Mouse (Mus musculus) megakaryocyte, adult 5-6 weeks (primary cell): Measurements from ENCODE around the gene Ttc13. TPM values are rescaled to one million over a fixed set of nuclear protein-coding genes. Genes with fewer than 3 reads are reported as not detected.

Experiments used
- total RNA-seq, 2 experiments: library from RNA; stranded (forward) in 1 of 2; stranded (reverse) in 1 of 2; fragments of 153-499, 151-499 nt in 1 of 2; fragments of 221-1000, 200-1000 nt in 1 of 2; gene quantifications; 2 replicates each; pipeline versions ENCODE4 v1.2.3 to v1.2.4; 2015 to 2017

Ttc13 gene
- total RNA-seq, 2 experiments from 2014 or later: 32.7 to 47.9 TPM

Other genes with a start within 250 kb of the Ttc13 start
- 11.0 and 14.4 TPM in 2 replicates for gene Cog2, start 201.2 kb downstream of the Ttc13 start, total RNA-seq (2015)
- 16.7 and 21.7 TPM in 2 replicates for gene Cog2, start 201.2 kb downstream of the Ttc13 start, total RNA-seq (2017)
- 0.27 TPM in 1 of 2 replicates, not detected in the other for gene Agt, start 152.3 kb downstream of the Ttc13 start, total RNA-seq (2015)
- gene Agt, start 152.3 kb downstream of the Ttc13 start, total RNA-seq (2017): 0.11 and 0.94 TPM in 2 replicates
- gene Capn9, start 145.9 kb downstream of the Ttc13 start, total RNA-seq (2015): not detected in 2 replicates
- gene Capn9, start 145.9 kb downstream of the Ttc13 start, total RNA-seq (2017): not detected in 2 replicates
- 6.2 and 7.5 TPM in 2 replicates for gene 2310022B05Rik, start 58.6 kb downstream of the Ttc13 start, total RNA-seq (2015)
- 1.6 and 2.1 TPM in 2 replicates for gene 2310022B05Rik, start 58.6 kb downstream of the Ttc13 start, total RNA-seq (2017)
- 4.6 and 5.3 TPM in 2 replicates for gene Arv1, start 156 bp upstream of the Ttc13 start, total RNA-seq (2015)
- 0.92 and 1.5 TPM in 2 replicates for gene Arv1, start 156 bp upstream of the Ttc13 start, total RNA-seq (2017)
- gene Fam89a, start 29.8 kb upstream of the Ttc13 start, total RNA-seq (2015): 0.98 and 1.3 TPM in 2 replicates
- 0.33 TPM in 1 of 2 replicates, not detected in the other for gene Fam89a, start 29.8 kb upstream of the Ttc13 start, total RNA-seq (2017)
- not detected in 2 replicates for gene Trim67, start 71.1 kb upstream of the Ttc13 start, total RNA-seq (2015)
- gene Trim67, start 71.1 kb upstream of the Ttc13 start, total RNA-seq (2017): 0.04 TPM in 1 of 2 replicates, not detected in the other
- 44.3 and 54.3 TPM in 2 replicates for gene Gnpat, start 141.1 kb upstream of the Ttc13 start, total RNA-seq (2015)
- gene Gnpat, start 141.1 kb upstream of the Ttc13 start, total RNA-seq (2017): 43.9 and 50.3 TPM in 2 replicates
- 11.6 and 13.2 TPM in 2 replicates for gene 2810004N23Rik, start 141.1 kb upstream of the Ttc13 start, total RNA-seq (2015)
- 23.9 and 24.4 TPM in 2 replicates for gene 2810004N23Rik, start 141.1 kb upstream of the Ttc13 start, total RNA-seq (2017)
- 6.5 and 8.9 TPM in 2 replicates for gene Exoc8, start 175.7 kb upstream of the Ttc13 start, total RNA-seq (2015)
- gene Exoc8, start 175.7 kb upstream of the Ttc13 start, total RNA-seq (2017): 14.5 and 16.1 TPM in 2 replicates
- 11.0 and 11.1 TPM in 2 replicates for gene Sprtn, start 175.9 kb upstream of the Ttc13 start, total RNA-seq (2015)
- 18.9 and 20.7 TPM in 2 replicates for gene Sprtn, start 175.9 kb upstream of the Ttc13 start, total RNA-seq (2017)
- gene Egln1, start 227.3 kb upstream of the Ttc13 start, total RNA-seq (2015): 26.5 and 28.4 TPM in 2 replicates
- gene Egln1, start 227.3 kb upstream of the Ttc13 start, total RNA-seq (2017): 17.8 and 19.2 TPM in 2 replicates